Mouse (Mus musculus) cerebellum, adult 2 months (tissue): Measurements from ENCODE around the gene Atxn2l.

Experiments
- CTCF ChIP-seq: fragments of 200-500 bp; IDR thresholded peaks from 2 replicates; pipeline ENCODE4 v1.5.1; 2011; ENCODE audit warnings: low read depth, mild to moderate bottlenecking, control low read depth, low read length, moderate library complexity, borderline replicate concordance; ENCODE audit not compliant: insufficient read depth
- POLR2A ChIP-seq: fragments of 200-500 bp; IDR thresholded peaks from 2 replicates; pipeline ENCODE4 v1.6.1; 2011; ENCODE audit warnings: low read length, control low read depth, borderline replicate concordance; ENCODE audit not compliant: insufficient read depth

GRCm38 (mm10) chr7:126533434-126533833 is 30.2 kb upstream of the Atxn2l start:
- TF ChIP-seq CTCF, result no peak
- no peak for TF ChIP-seq POLR2A
